Mouse (Mus musculus) E14TG2a.4 (cell line): ENCODE measurements around the gene Vamp1.

ENCODE experiments used
- CTCF ChIP-seq: conservative IDR thresholded peaks from 2 replicates; pipeline ENCODE4 v1.5.1; 2014; ENCODE audit warnings: low read length
- NANOG ChIP-seq: IDR thresholded peaks from 2 replicates; pipeline ENCODE4 v1.6.1; 2014; ENCODE audit warnings: borderline replicate concordance, low read length, mixed read lengths

GRCm38 (mm10) chr6:125241566-125241965 is 26.2 kb downstream of the Vamp1 start:
- TF ChIP-seq CTCF: no peak
- no peak for TF ChIP-seq NANOG
